Comparison of ENCODE assay signal across 8 mouse cellular contexts in genomic region chr2:68862464-68863266, GRCm38 (mm10). TPM values are rescaled to one million over a fixed set of nuclear protein-coding genes. Genes with fewer than 3 reads are reported as not detected.
A peak's percentile ranks its signal among the peaks of the same experiment; 100 is the strongest.
DNase-seq lines count a peak whose midpoint lies in the region; ATAC-seq and TF ChIP-seq lines count a peak whose summit lies in the region.

No protein-coding gene starts in this region.

- no peaks in the 10 kb centered on the region for H3K27me3 ChIP-seq in liver, adult 2 months (ENCODE audit: control insufficient read depth, insufficient read depth, low read length)
- H3K27me3 ChIP-seq in hindbrain, embryonic 16.5 days (replicated peaks; ENCODE audit: control insufficient read depth, insufficient read depth, low read length) = no peaks in the 10 kb centered on the region
- no peaks in the 10 kb centered on the region for H3K27me3 ChIP-seq in myocyte (ENCODE audit: control insufficient read depth, insufficient read depth, insufficient read length)

- peaks cover 19% of the 10 kb centered on the region; the same call in 1 of the 2 replicates for H3K79me2 ChIP-seq in liver, adult 2 months (ENCODE audit: control insufficient read depth, insufficient read depth, low read length)
- H3K79me2 ChIP-seq in myocyte (ENCODE audit: control insufficient read depth, insufficient read depth) = peaks cover 63% of the 10 kb centered on the region

- peak overlapping the region; percentile 83 for H3K4me3 ChIP-seq in liver, adult 2 months (ENCODE audit: insufficient read depth, low read depth, low read length)
- H3K4me3 ChIP-seq in brown adipose tissue, adult 24 weeks (ENCODE audit: insufficient read depth, low read depth, low read length) = peak overlapping the region; percentile 60
- H3K4me3 ChIP-seq in hindbrain, embryonic 16.5 days (ENCODE audit: low read length) = peak overlapping the region; percentile 71
- H3K4me3 ChIP-seq in myocyte = peak overlapping the region; percentile 89

- peak overlapping the region; percentile 86 for H3K4me2 ChIP-seq in hindbrain, embryonic 16.5 days (ENCODE audit: low read length)
- peak overlapping the region; percentile 85 for H3K4me2 ChIP-seq in myocyte (ENCODE audit: low read depth)

- ATAC-seq in hindbrain, embryonic 16.5 days = no peak
- ATAC-seq in megakaryocyte progenitor cell, adult 5-6 weeks (replicated peaks; ENCODE audit: poor library complexity) = no peak

- peaks cover 6% of the 10 kb centered on the region for H3K4me1 ChIP-seq in liver, adult 2 months (ENCODE audit: control insufficient read depth, insufficient read depth, low read length)
- H3K4me1 ChIP-seq in brown adipose tissue, adult 24 weeks (ENCODE audit: control insufficient read depth, insufficient read depth, insufficient read length, low read length) = no peaks in the 10 kb centered on the region
- peaks cover 6% of the 10 kb centered on the region for H3K4me1 ChIP-seq in hindbrain, embryonic 16.5 days (ENCODE audit: control insufficient read depth, insufficient read depth, low read depth, low read length)

- TF ChIP-seq POLR2A in liver, adult 2 months (IDR thresholded peaks at IDR 0.05; ENCODE audit: extremely low read depth, insufficient read depth, low read length) = no peak
- TF ChIP-seq POLR2A in myocyte (IDR thresholded peaks at IDR 0.05; ENCODE audit: insufficient read length, low read depth) = no peak

- peak overlapping the region; percentile 73; the same call in 1 of the 2 replicates for H3K9ac ChIP-seq in liver, adult 2 months (ENCODE audit: low read depth, low read length)
- peak overlapping the region; percentile 85 for H3K9ac ChIP-seq in hindbrain, embryonic 16.5 days (ENCODE audit: low read depth, low read length)

- H3ac ChIP-seq in myocyte (ENCODE audit: control insufficient read depth, insufficient read length) = peak overlapping the region; percentile 63

- H3K27ac ChIP-seq in liver, adult 2 months (replicated peaks; ENCODE audit: insufficient read depth, low read depth, low read length) = 0 out of 2 replicates have a peak overlapping the region, but pooled peaks have one; percentile 38
- H3K27ac ChIP-seq in brown adipose tissue, adult 24 weeks (replicated peaks; ENCODE audit: low read depth, low read length) = no peak overlapping the region
- peak overlapping the region; percentile 92 for H3K27ac ChIP-seq in hindbrain, embryonic 16.5 days (ENCODE audit: low read depth, low read length)

- no peaks in the 10 kb centered on the region for H3K9me3 ChIP-seq in hindbrain, embryonic 16.5 days (ENCODE audit: control insufficient read depth, low read length)

- 5% methylated on average over 15 of the region's 15 CpGs for WGBS in liver, adult 2 months
- WGBS in hindbrain, embryonic 16.5 days = 2% methylated on average over 15 of the region's 15 CpGs

- H3K36me3 ChIP-seq in liver, adult 2 months (ENCODE audit: control insufficient read depth, insufficient read depth, low read length) = no peaks in the 10 kb centered on the region
- H3K36me3 ChIP-seq in hindbrain, embryonic 16.5 days (ENCODE audit: control insufficient read depth, insufficient read depth, low read length) = no peaks in the 10 kb centered on the region
- H3K36me3 ChIP-seq in myocyte (ENCODE audit: control insufficient read depth, insufficient read depth) = no peaks in the 10 kb centered on the region

- DNase-seq in liver, adult 2 months (ENCODE audit: extremely low read depth, low read depth, low spot score) = peak; percentile 66
- DNase-seq in liver = no peak
- DNase-seq in ovary, postnatal 10 days (ENCODE audit: low spot score) = no peak
- no peak for DNase-seq in urinary bladder, postnatal 4 days (ENCODE audit: low spot score in 2 of 2)

- TF ChIP-seq CTCF in liver, adult 2 months (IDR thresholded peaks at IDR 0.05; ENCODE audit: low read depth, low read length) = no peak

TF ChIP-seq in myocyte, 11 proteins besides CTCF, POLR2A, EP300 and RAD21:
- TF ChIP-seq MYOG (IDR thresholded peaks at IDR 0.05; ENCODE audit: control insufficient read depth in 1 of 3, insufficient read depth in 1 of 3, insufficient read length in 2 of 3, low read depth in 2 of 3) (no peak), POLR2AphosphoS2 (IDR thresholded peaks at IDR 0.05; ENCODE audit: insufficient read length, low read depth) (no peak), E2F4 (IDR thresholded peaks at IDR 0.05; ENCODE audit: insufficient read depth) (no peak), USF1 (IDR thresholded peaks at IDR 0.05; ENCODE audit: low read depth) (no peak), MYOD1 (IDR thresholded peaks at IDR 0.05; ENCODE audit: control insufficient read depth in 1 of 3, insufficient read length in 2 of 3, low read depth in 2 of 3) (no peak), TCF3 (IDR thresholded peaks at IDR 0.05; ENCODE audit: insufficient read length, low read depth) (no peak), MAX (IDR thresholded peaks at IDR 0.05; ENCODE audit: low read depth) (no peak), CEBPB (IDR thresholded peaks at IDR 0.05; ENCODE audit: insufficient read depth, poor library complexity, severe bottlenecking) (no peak)

RNA-seq across cellular contexts. Expression of gene Cers6, which starts 1.4 kb away (rescaled TPM):
- total RNA-seq in liver, adult 2 months (2014; rRNA removed) = 16.0 and 19.9 TPM in 2 replicates
- 3.9 and 4.6 TPM in 2 replicates for polyA plus RNA-seq in liver, adult 2 months (2012; rRNA removed)
- polyA plus RNA-seq in brown adipose tissue, adult 24 weeks (2012; ENCODE audit: insufficient read depth, insufficient read length, missing spikeins) = 0.75 and 1.1 TPM in 2 replicates
- 45.0 and 54.7 TPM in 2 replicates for polyA plus RNA-seq in hindbrain, embryonic 16.5 days (2015; fragmentation: Nextera tagmentation; extraction: Ambion mirVana)
- polyA plus RNA-seq in myocyte (2012; fragmentation: generic; extraction: Trizol) = 16.5 TPM
- total RNA-seq in megakaryocyte progenitor cell, adult 5-6 weeks (2015) = 78.2 and 79.0 TPM in 2 replicates
- total RNA-seq in megakaryocyte progenitor cell, adult 5-6 weeks (2017) = 28.8 and 36.5 TPM in 2 replicates
